Mouse (Mus musculus) kidney, adult 2 months (tissue): ENCODE measurements at regions not wholly inside any gene's neighbourhood (a gene's known extent, or its start where the extent isn't known, plus 50 kb on each side); places are given as distances from the start of the nearest gene placed in this dataset.

Experiments
- DNase-seq: peaks from one replicate; pipeline ENCODE4 v3.0.0; 2021
- H3K27ac ChIP-seq: fragments of 200-500 bp; 2 replicates; pipeline ENCODE4 v1.5.1; 2012; ENCODE audit warnings: low read depth, low read length, control low read depth, inconsistent platforms; ENCODE audit not compliant: insufficient read depth
- H3K27me3 ChIP-seq: fragments of 200-500 bp; replicated peaks from 2 replicates; pipeline ENCODE4 v1.6.1; 2012; ENCODE audit warnings: mild to moderate bottlenecking, moderate library complexity, low read length, inconsistent platforms; ENCODE audit not compliant: control insufficient read depth, insufficient read depth
- H3K36me3 ChIP-seq: fragments of 200-500 bp; 2 replicates; pipeline ENCODE4 v1.6.1; 2012; ENCODE audit warnings: mild to moderate bottlenecking, moderate library complexity, low read length, inconsistent platforms; ENCODE audit not compliant: control insufficient read depth, insufficient read depth
- H3K4me1 ChIP-seq: fragments of 200-500 bp; 2 replicates; pipeline ENCODE4 v1.6.1; 2011; ENCODE audit warnings: low read length; ENCODE audit not compliant: control insufficient read depth, insufficient read depth
- H3K4me3 ChIP-seq: fragments of 200-500 bp; 2 replicates; pipeline ENCODE4 v1.5.1; 2011; ENCODE audit warnings: mild to moderate bottlenecking, low read depth, low read length, control low read depth; ENCODE audit not compliant: insufficient read depth
- CTCF ChIP-seq: fragments of 200-500 bp; conservative IDR thresholded peaks from 2 replicates; pipeline ENCODE4 v1.5.1; 2011; ENCODE audit warnings: low read depth, mild to moderate bottlenecking, control low read depth, low read length, moderate library complexity, mixed read lengths; ENCODE audit not compliant: insufficient read depth, insufficient read length
- POLR2A ChIP-seq: fragments of 200-500 bp; IDR thresholded peaks from one replicate; pipeline ENCODE4 v1.6.1; 2011; ENCODE audit warnings: low read depth, low read length, control low read depth
- WGBS: fragments of 180-500 bp; shearing (Covaris S2); methylation state at CpG from one replicate; pipeline ENCODE4 v1.1.7; 2018; 5-methylcytosine and 5-hydroxymethylcytosine counted together

DNA sequence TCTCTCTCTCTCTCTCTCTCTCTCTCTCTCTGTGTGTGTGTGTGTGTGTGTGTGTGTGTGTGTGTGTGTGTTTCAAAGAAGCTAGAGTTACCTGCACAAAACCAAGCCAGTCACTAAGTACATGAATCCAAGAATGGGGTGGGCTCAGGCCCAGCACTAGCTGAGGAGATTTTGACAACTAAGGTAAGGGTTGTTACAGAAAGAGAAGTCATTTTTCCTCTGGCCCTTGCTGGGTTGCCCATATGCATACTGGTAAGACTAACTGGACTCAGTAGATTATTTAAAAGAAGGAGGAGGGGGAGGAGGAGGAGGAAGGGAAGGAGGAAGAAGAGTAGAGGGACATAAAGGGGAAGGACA lies 62.4 kb upstream of the Sv2b start:
- TF ChIP-seq POLR2A (no peak), CTCF (no peak)
- Histone ChIP-seq H3K4me1 (no peaks in the 10 kb centered on the region), H3K27me3 (no peaks in the 10 kb centered on the region), H3K4me3 (no peak overlapping the region), H3K27ac (no peak overlapping the region), H3K36me3 (no peaks in the 10 kb centered on the region)
- DNase-seq, result no peak

DNA sequence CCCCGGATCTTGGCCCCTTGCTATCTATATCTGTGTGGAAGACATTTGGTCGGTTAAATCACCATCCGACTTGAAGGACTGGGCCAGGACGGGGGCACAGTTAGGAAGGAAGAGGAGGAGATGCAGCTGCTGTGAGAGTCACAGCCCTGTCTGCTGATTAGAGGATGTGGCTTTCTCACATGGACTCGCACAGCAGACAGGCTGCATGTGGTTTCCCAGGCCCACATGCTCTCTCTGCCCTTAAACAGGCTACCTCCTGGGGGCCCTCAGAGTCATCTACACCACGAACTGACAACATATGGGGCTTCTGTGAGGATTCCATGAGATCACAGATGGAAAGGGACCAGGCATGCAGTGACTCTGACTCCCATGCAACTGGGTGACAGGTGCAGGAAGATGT lies 62.9 kb upstream of the Sv2b start:
- H3K36me3 ChIP-seq, result no peaks in the 10 kb centered on the region
- WGBS, result 58% methylated on average over 6 of the region's 6 CpGs
- no peaks in the 10 kb centered on the region for H3K4me1 ChIP-seq
- no peak overlapping the region for H3K4me3 ChIP-seq
- no peak overlapping the region for H3K27ac ChIP-seq
- no peak for DNase-seq
- H3K27me3 ChIP-seq, result no peaks in the 10 kb centered on the region
- TF ChIP-seq POLR2A, result no peak
- no peak for TF ChIP-seq CTCF

DNA sequence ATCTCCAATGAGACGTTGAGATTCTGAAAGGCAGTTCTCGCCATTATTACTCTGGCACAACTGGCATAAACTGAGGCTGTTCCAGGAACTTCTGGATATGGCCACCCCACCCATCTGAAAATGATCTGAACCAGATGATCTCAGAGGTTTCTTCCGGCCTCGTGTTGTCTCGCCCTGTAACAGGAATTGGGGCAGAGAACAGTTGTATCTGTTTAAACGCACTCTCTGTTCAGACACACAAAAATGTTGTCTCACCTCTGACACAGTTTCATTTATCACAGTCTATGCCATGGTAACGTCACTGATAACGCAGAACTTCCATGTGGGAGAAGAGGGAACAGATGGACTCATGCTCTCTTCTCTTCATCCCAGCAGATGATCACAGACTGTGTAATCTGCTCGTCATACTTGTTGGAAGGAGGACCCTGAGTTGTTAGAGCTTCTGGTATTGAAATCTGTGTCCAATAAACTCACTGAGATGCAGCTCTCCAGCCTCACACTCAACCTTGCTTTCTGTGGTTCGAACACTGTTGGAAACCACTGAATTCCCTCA lies 63.9 kb upstream of the Sv2b start:
- H3K27me3 ChIP-seq, result no peaks in the 10 kb centered on the region
- no peak overlapping the region for H3K27ac ChIP-seq
- WGBS, result 68% methylated on average over 10 of the region's 10 CpGs
- TF ChIP-seq CTCF (no peak), POLR2A (no peak)
- no peak overlapping the region for H3K4me3 ChIP-seq
- H3K36me3 ChIP-seq, result no peaks in the 10 kb centered on the region
- no peak for DNase-seq
- H3K4me1 ChIP-seq, result no peaks in the 10 kb centered on the region

DNA sequence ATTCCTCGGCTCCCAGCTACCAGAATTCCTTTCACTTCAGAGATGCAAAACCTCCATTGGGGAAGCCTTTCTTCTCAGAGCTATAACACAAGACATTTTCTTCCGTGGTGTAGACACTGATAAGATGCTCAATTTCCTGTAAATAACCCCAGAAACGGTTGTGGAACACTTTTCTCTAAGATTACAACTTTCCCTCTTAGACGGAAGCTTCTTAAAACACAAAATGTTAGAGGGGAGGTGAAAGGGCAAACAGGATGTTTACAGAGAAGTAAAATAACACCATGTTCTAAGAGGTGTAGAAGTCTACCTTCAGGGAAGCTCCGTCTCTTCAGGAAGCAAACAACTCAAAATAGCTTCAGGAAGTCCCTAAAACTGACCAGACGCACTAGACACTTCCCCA lies 65.4 kb upstream of the Sv2b start:
- no peaks in the 10 kb centered on the region for H3K36me3 ChIP-seq
- H3K4me3 ChIP-seq, result no peak overlapping the region
- WGBS, result 71% methylated on average over 6 of the region's 6 CpGs
- no peak overlapping the region for H3K27ac ChIP-seq
- no peak for DNase-seq
- no peaks in the 10 kb centered on the region for H3K27me3 ChIP-seq
- TF ChIP-seq CTCF (no peak), POLR2A (no peak)
- H3K4me1 ChIP-seq, result no peaks in the 10 kb centered on the region

DNA sequence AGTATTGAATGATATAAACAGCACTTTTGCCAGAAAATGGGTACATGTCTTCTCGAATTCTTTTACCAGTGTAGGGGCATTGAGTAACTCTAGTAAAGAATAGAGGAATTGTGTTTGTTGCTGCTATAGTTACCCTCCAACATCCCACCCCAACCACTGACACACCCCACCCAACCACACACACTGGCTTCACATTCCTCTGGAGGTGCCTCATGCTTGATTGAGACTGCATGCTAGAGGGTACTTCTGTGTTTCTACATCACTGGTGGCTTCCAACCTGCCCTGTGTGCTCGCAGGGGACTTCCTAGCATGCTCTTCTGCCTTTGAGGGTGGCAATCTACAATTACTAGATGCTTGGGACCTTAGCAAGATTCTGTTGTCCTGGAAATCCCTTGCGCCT lies 70.5 kb upstream of the Sv2b start:
- Histone ChIP-seq H3K4me3 (no peak overlapping the region), H3K27me3 (no peaks in the 10 kb centered on the region), H3K36me3 (no peaks in the 10 kb centered on the region), H3K4me1 (no peaks in the 10 kb centered on the region), H3K27ac (no peak overlapping the region)
- WGBS, result 85% methylated on average over 3 of the region's 3 CpGs
- TF ChIP-seq CTCF (no peak), POLR2A (no peak)
- DNase-seq, result no peak

- no peak overlapping the region for H3K27ac ChIP-seq
- DNase-seq, result no peak
Observed at GRCm38 (mm10) chr7:75384506-75384911, 70.8 kb upstream of the Akap13 start.

DNA sequence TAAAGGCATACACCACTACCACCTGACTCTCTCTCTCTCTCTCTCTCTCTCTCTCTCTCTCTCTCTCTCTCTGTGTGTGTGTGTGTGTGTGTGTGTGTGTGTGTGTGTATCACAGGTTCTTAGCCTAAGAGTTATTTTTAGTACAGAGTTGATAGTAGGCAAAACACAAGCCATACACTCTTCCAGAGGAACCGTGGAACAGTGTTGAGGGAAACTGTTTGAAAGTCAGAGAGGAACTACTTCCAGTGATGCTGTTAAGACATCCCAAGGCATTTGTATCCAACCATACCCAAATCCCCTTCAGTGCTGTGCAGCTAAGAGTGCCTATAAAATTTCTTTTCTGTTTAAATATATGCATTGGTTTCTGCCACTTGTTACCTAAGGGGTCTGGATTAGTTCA lies 68.3 kb upstream of the Akap13 start:
- no peak for DNase-seq
- Histone ChIP-seq H3K4me3 (no peak overlapping the region), H3K27me3 (no peaks in the 10 kb centered on the region), H3K27ac (no peak overlapping the region), H3K4me1 (no peaks in the 10 kb centered on the region), H3K36me3 (no peaks in the 10 kb centered on the region)
- TF ChIP-seq POLR2A (no peak), CTCF (no peak)
- WGBS, result 79% methylated on average over 1 of the region's 1 CpGs

More at GRCm38 (mm10) chr7:75384506-75384911, 70.8 kb upstream of the Akap13 start:
- H3K4me1 ChIP-seq, result no peaks in the 10 kb centered on the region
- 35% methylated on average over 8 of the region's 8 CpGs for WGBS
- TF ChIP-seq CTCF, result no peak
- no peak for TF ChIP-seq POLR2A
- no peak overlapping the region for H3K4me3 ChIP-seq
- no peaks in the 10 kb centered on the region for H3K36me3 ChIP-seq
- no peaks in the 10 kb centered on the region for H3K27me3 ChIP-seq

GRCm38 (mm10) chr7:75387821-75388431 lies 67.4 kb upstream of the Akap13 start:
- no peak for DNase-seq
- Histone ChIP-seq H3K4me1 (no peaks in the 10 kb centered on the region), H3K4me3 (no peak overlapping the region), H3K27me3 (no peaks in the 10 kb centered on the region), H3K27ac (no peak overlapping the region), H3K36me3 (no peaks in the 10 kb centered on the region)
- no peak for TF ChIP-seq POLR2A
- TF ChIP-seq CTCF, result no peak
- WGBS, result 82% methylated on average over 6 of the region's 6 CpGs
